Mouse (Mus musculus) hindbrain, embryonic 10.5 days (tissue): Measurements from ENCODE around the gene Cdt1. TPM values are rescaled to one million over a fixed set of nuclear protein-coding genes. Genes with fewer than 3 reads are reported as not detected.
A peak's percentile ranks its signal among the peaks of the same experiment; 100 is the strongest.

Experiments used
- DNase-seq: peaks from one replicate; pipeline ENCODE4 v3.0.0-alpha.2; 2017; ENCODE audit warnings: low spot score
- H3K27ac ChIP-seq: fragments of 300-500 bp; sonication (generic); 2 replicates; pipeline ENCODE4 v1.5.1; 2016; ENCODE audit warnings: mild to moderate bottlenecking, moderate library complexity
- H3K27me3 ChIP-seq: fragments of 300-500 bp; sonication (generic); 2 replicates; pipeline ENCODE4 v1.6.1; 2016; ENCODE audit warnings: mild to moderate bottlenecking; ENCODE audit not compliant: poor library complexity, insufficient read depth, severe bottlenecking
- H3K36me3 ChIP-seq: fragments of 300-500 bp; sonication (generic); 2 replicates; pipeline ENCODE4 v1.6.1; 2016; ENCODE audit warnings: mild to moderate bottlenecking, moderate library complexity
- H3K4me1 ChIP-seq: fragments of 300-500 bp; sonication (generic); replicated peaks from 2 replicates; pipeline ENCODE4 v1.6.1; 2016; ENCODE audit warnings: mild to moderate bottlenecking
- H3K4me3 ChIP-seq: fragments of 300-500 bp; sonication (generic); 2 replicates; pipeline ENCODE4 v1.5.1; 2016; ENCODE audit warnings: mild to moderate bottlenecking, moderate library complexity
- H3K9me3 ChIP-seq: fragments of 300-500 bp; sonication (generic); 2 replicates; pipeline ENCODE4 v1.6.1; 2016; ENCODE audit warnings: mild to moderate bottlenecking, moderate library complexity
- WGBS: fragments of 180-500 bp; shearing (Covaris S2); methylation state at CpG from one replicate; pipeline ENCODE4 v1.1.7; 2016; 5-methylcytosine and 5-hydroxymethylcytosine counted together
- polyA plus RNA-seq: library from polyadenylated mRNA; unstranded; fragments of >200 nt; fragmentation: Nextera tagmentation; extraction: Ambion mirVana; gene quantifications from 2 replicates; pipeline ENCODE4 v1.2.1, GENCODE M21; 2016

The Cdt1 gene
- polyA plus RNA-seq, 1 experiment from 2014 or later: 56.0 TPM

- DNase-seq: no peak
- 89% methylated on average over 2 of the region's 2 CpGs for WGBS
Observed at GRCm38 (mm10) chr8:122537812-122538211, 30.0 kb upstream of the Cdt1 start.

GRCm38 (mm10) chr8:122538310-122539076, 29.3 kb upstream of the Cdt1 start:
- no peak for DNase-seq
- no peaks in the 10 kb centered on the region for H3K27me3 ChIP-seq
- H3K4me1 ChIP-seq: peaks cover 38% of the 10 kb centered on the region
- 0 out of 2 replicates have a peak, but pooled peaks cover 9% of the 10 kb centered on the region for H3K36me3 ChIP-seq
- H3K9me3 ChIP-seq: no peaks in the 10 kb centered on the region
- whole genome bisulfite sequencing: 87% methylated on average over 9 of the region's 9 CpGs
- peak overlapping the region; percentile 41 for H3K27ac ChIP-seq
- no peak overlapping the region for H3K4me3 ChIP-seq

More at GRCm38 (mm10) chr8:122537812-122538211, 30.0 kb upstream of the Cdt1 start:
- no peaks in the 10 kb centered on the region for H3K27me3 ChIP-seq
- no peak overlapping the region for H3K4me3 ChIP-seq
- H3K4me1 ChIP-seq: peaks cover 38% of the 10 kb centered on the region
- H3K27ac ChIP-seq: no peak overlapping the region
- H3K36me3 ChIP-seq: 0 out of 2 replicates have a peak, but pooled peaks cover 2% of the 10 kb centered on the region
- no peaks in the 10 kb centered on the region for H3K9me3 ChIP-seq

GRCm38 (mm10) chr8:122544138-122544537, 23.7 kb upstream of the Cdt1 start:
- DNase-seq: no peak
- H3K27ac ChIP-seq: no peak overlapping the region
- WGBS: 91% methylated on average over 8 of the region's 8 CpGs

GRCm38 (mm10) chr8:122546066-122546755, 21.6 kb upstream of the Cdt1 start:
- Histone ChIP-seq H3K9me3 (no peaks in the 10 kb centered on the region), H3K4me3 (no peak overlapping the region), H3K4me1 (peaks cover 56% of the 10 kb centered on the region), H3K27me3 (peaks cover 29% of the 10 kb centered on the region), H3K36me3 (0 out of 2 replicates have a peak, but pooled peaks cover 10% of the 10 kb centered on the region), H3K27ac (peak overlapping the region; percentile 66)
- no peak for DNase-seq
- WGBS: 87% methylated on average over 6 of the region's 7 CpGs

More at GRCm38 (mm10) chr8:122544138-122544537, 23.7 kb upstream of the Cdt1 start:
- peaks cover 42% of the 10 kb centered on the region for H3K4me1 ChIP-seq
- 0 out of 2 replicates have a peak, but pooled peaks cover 10% of the 10 kb centered on the region for H3K36me3 ChIP-seq
- peaks cover 8% of the 10 kb centered on the region for H3K27me3 ChIP-seq
- H3K4me3 ChIP-seq: no peak overlapping the region
- H3K9me3 ChIP-seq: no peaks in the 10 kb centered on the region

- H3K4me3 ChIP-seq: peak overlapping the region; percentile 10; the same call in 1 of the 2 replicates
Observed at GRCm38 (mm10) chr8:122546811-122547453, 20.9 kb upstream of the Cdt1 start.

GRCm38 (mm10) chr8:122547815-122548214, 20.0 kb upstream of the Cdt1 start:
- H3K36me3 ChIP-seq: 0 out of 2 replicates have a peak, but pooled peaks cover 7% of the 10 kb centered on the region
- H3K4me1 ChIP-seq: peaks cover 53% of the 10 kb centered on the region
- no peaks in the 10 kb centered on the region for H3K9me3 ChIP-seq
- DNase-seq: no peak
- 33% methylated on average over 5 of the region's 5 CpGs for WGBS
- H3K4me3 ChIP-seq: 0 out of 2 replicates have a peak overlapping the region, but pooled peaks have one; percentile 11
- peak overlapping the region; percentile 66 for H3K27ac ChIP-seq
- peaks cover 38% of the 10 kb centered on the region for H3K27me3 ChIP-seq

More at GRCm38 (mm10) chr8:122546811-122547453, 20.9 kb upstream of the Cdt1 start:
- Histone ChIP-seq H3K4me1 (peaks cover 56% of the 10 kb centered on the region), H3K9me3 (no peaks in the 10 kb centered on the region), H3K27ac (peak overlapping the region; percentile 66), H3K36me3 (0 out of 2 replicates have a peak, but pooled peaks cover 10% of the 10 kb centered on the region), H3K27me3 (peaks cover 36% of the 10 kb centered on the region)
- no peak for DNase-seq
- 69% methylated on average over 24 of the region's 24 CpGs for WGBS

- Histone ChIP-seq H3K4me1 (peaks cover 52% of the 10 kb centered on the region), H3K4me3 (0 out of 2 replicates have a peak overlapping the region, but pooled peaks have one; percentile 11), H3K9me3 (no peaks in the 10 kb centered on the region), H3K36me3 (0 out of 2 replicates have a peak, but pooled peaks cover 2% of the 10 kb centered on the region), H3K27me3 (peaks cover 38% of the 10 kb centered on the region), H3K27ac (no peak overlapping the region)
- DNase-seq: no peak
- WGBS: 74% methylated on average over 13 of the region's 13 CpGs
Observed at GRCm38 (mm10) chr8:122548331-122548730, 19.5 kb upstream of the Cdt1 start.

- DNase-seq: no peak
- Histone ChIP-seq H3K27me3 (peaks cover 38% of the 10 kb centered on the region), H3K36me3 (no peaks in the 10 kb centered on the region), H3K4me1 (peaks cover 52% of the 10 kb centered on the region), H3K9me3 (no peaks in the 10 kb centered on the region), H3K4me3 (0 out of 2 replicates have a peak overlapping the region, but pooled peaks have one; percentile 65), H3K27ac (no peak overlapping the region)
- WGBS: 90% methylated on average over 3 of the region's 3 CpGs
Observed at GRCm38 (mm10) chr8:122548891-122549439, 18.9 kb upstream of the Cdt1 start.

GRCm38 (mm10) chr8:122550234-122550994, 17.4 kb upstream of the Cdt1 start:
- Histone ChIP-seq H3K4me3 (peak overlapping the region; percentile 65), H3K4me1 (peaks cover 52% of the 10 kb centered on the region), H3K27me3 (peaks cover 38% of the 10 kb centered on the region), H3K27ac (peak overlapping the region; percentile 91), H3K36me3 (no peaks in the 10 kb centered on the region), H3K9me3 (no peaks in the 10 kb centered on the region)
- DNase-seq: peak; percentile 66
- WGBS: 3% methylated on average over 52 of the region's 52 CpGs

- H3K4me1 ChIP-seq: peaks cover 52% of the 10 kb centered on the region
- H3K4me3 ChIP-seq: peak overlapping the region; percentile 65
- peak overlapping the region; percentile 91 for H3K27ac ChIP-seq
- no peak for DNase-seq
- H3K27me3 ChIP-seq: peaks cover 38% of the 10 kb centered on the region
- no peaks in the 10 kb centered on the region for H3K9me3 ChIP-seq
- WGBS: under 1% methylated on average over 43 of the region's 43 CpGs
- H3K36me3 ChIP-seq: no peaks in the 10 kb centered on the region
Observed at GRCm38 (mm10) chr8:122550995-122551264, 16.9 kb upstream of the Cdt1 start.

GRCm38 (mm10) chr8:122551265-122552051, 16.4 kb upstream of the Cdt1 start, which contains the start of gene Piezo1:
Gene Piezo1, minus strand, starts transcription at chr8:122551329.
- Histone ChIP-seq H3K27me3 (peaks cover 38% of the 10 kb centered on the region), H3K4me3 (peak within 1 kb of the TSS; percentile 65), H3K4me1 (peaks cover 50% of the 10 kb centered on the region), H3K36me3 (no peaks in the 10 kb centered on the region), H3K9me3 (no peaks in the 10 kb centered on the region), H3K27ac (peak within 1 kb of the TSS; percentile 91)
- peak; percentile 83 for DNase-seq
- whole genome bisulfite sequencing: 11% methylated on average over 55 of the region's 56 CpGs
